Mouse (Mus musculus): ENCODE measurements around the gene Hfm1. TPM values are rescaled to one million over a fixed set of nuclear protein-coding genes. Genes with fewer than 3 reads are reported as not detected.

Gene Hfm1
- polyA plus RNA-seq (2015; fragmentation: Nextera tagmentation; extraction: Ambion mirVana): 5.2 and 6.7 TPM in 2 replicates

GRCm38 (mm10) chr5:106925488-106926368, at the start of gene Hfm1:
Gene Hfm1 (minus strand): TSS chr5:106926321.
- H3K36me3 ChIP-seq: no peaks in the 10 kb centered on the region
- under 1% methylated on average over 62 of the region's 76 CpGs for WGBS
- H3K9me3 ChIP-seq: no peaks in the 10 kb centered on the region
- H3K27me3 ChIP-seq: no peaks in the 10 kb centered on the region
- H3K4me1 ChIP-seq: peaks cover 2% of the 10 kb centered on the region; the same call in 1 of the 2 replicates
- ATAC-seq (replicated peaks): peak; percentile 98
- peak within 1 kb of the TSS; percentile 83 for H3K27ac ChIP-seq (replicated peaks)
- H3K4me3 ChIP-seq: peak within 1 kb of the TSS; percentile 63
- peak within 1 kb of the TSS; percentile 81 for H3K9ac ChIP-seq (replicated peaks)
- H3K4me2 ChIP-seq (replicated peaks): peak within 1 kb of the TSS; percentile 59

GRCm38 (mm10) chr5:106973883-106974282, 47.8 kb upstream of the Hfm1 start:
- 89% methylated on average over 7 of the region's 7 CpGs for WGBS
- Histone ChIP-seq H3K9me3 (no peaks in the 10 kb centered on the region), H3K4me3 (no peak overlapping the region), H3K27ac (replicated peaks) (no peak overlapping the region), H3K27me3 (no peaks in the 10 kb centered on the region), H3K4me1 (no peaks in the 10 kb centered on the region), H3K36me3 (peaks cover 56% of the 10 kb centered on the region), H3K9ac (replicated peaks) (no peak overlapping the region), H3K4me2 (replicated peaks) (no peak overlapping the region)
- no peak for ATAC-seq (replicated peaks)

GRCm38 (mm10) chr5:106967578-106967977, 41.5 kb upstream of the Hfm1 start:
- no peak overlapping the region for H3K9ac ChIP-seq (replicated peaks)
- H3K27ac ChIP-seq (replicated peaks): no peak overlapping the region
- H3K9me3 ChIP-seq: no peaks in the 10 kb centered on the region
- H3K36me3 ChIP-seq: peaks cover 15% of the 10 kb centered on the region
- ATAC-seq (replicated peaks): no peak
- H3K4me1 ChIP-seq: peaks cover 15% of the 10 kb centered on the region
- no peak overlapping the region for H3K4me3 ChIP-seq
- H3K4me2 ChIP-seq (replicated peaks): no peak overlapping the region
- H3K27me3 ChIP-seq: no peaks in the 10 kb centered on the region
- 83% methylated on average over 1 of the region's 1 CpGs for WGBS

- Histone ChIP-seq H3K27ac (replicated peaks) (no peak overlapping the region), H3K27me3 (no peaks in the 10 kb centered on the region), H3K4me2 (replicated peaks) (no peak overlapping the region), H3K4me3 (no peak overlapping the region), H3K9ac (replicated peaks) (no peak overlapping the region), H3K36me3 (peaks cover 15% of the 10 kb centered on the region), H3K9me3 (no peaks in the 10 kb centered on the region), H3K4me1 (peaks cover 15% of the 10 kb centered on the region)
- ATAC-seq (replicated peaks): no peak
- WGBS: 92% methylated on average over 3 of the region's 3 CpGs
These were observed 40.3 kb upstream of the Hfm1 start for GRCm38 (mm10) chr5:106966443-106966842.

GRCm38 (mm10) chr5:106964513-106965014, 38.4 kb upstream of the Hfm1 start:
- ATAC-seq (replicated peaks): peak; percentile 91

GRCm38 (mm10) chr5:106963584-106964512, 37.7 kb upstream of the Hfm1 start, which contains the start of gene Cdc7:
Gene Cdc7 (plus strand): TSS chr5:106964322.
- peak; percentile 96 for ATAC-seq (replicated peaks)
- no peaks in the 10 kb centered on the region for H3K27me3 ChIP-seq
- H3K9ac ChIP-seq (replicated peaks): peak within 1 kb of the TSS; percentile 84
- peak within 1 kb of the TSS; percentile 91 for H3K4me3 ChIP-seq
- no peaks in the 10 kb centered on the region for H3K9me3 ChIP-seq
- H3K4me2 ChIP-seq (replicated peaks): peak within 1 kb of the TSS; percentile 80
- H3K27ac ChIP-seq (replicated peaks): peak within 1 kb of the TSS; percentile 81
- H3K4me1 ChIP-seq: peaks cover 15% of the 10 kb centered on the region
- no peaks in the 10 kb centered on the region for H3K36me3 ChIP-seq
- 5% methylated on average over 54 of the region's 54 CpGs for WGBS

More at GRCm38 (mm10) chr5:106964513-106965014, 38.4 kb upstream of the Hfm1 start:
- under 1% methylated on average over 39 of the region's 41 CpGs for WGBS
- Histone ChIP-seq H3K4me3 (peak overlapping the region; percentile 91), H3K27me3 (no peaks in the 10 kb centered on the region), H3K36me3 (0 out of 2 replicates have a peak, but pooled peaks cover 6% of the 10 kb centered on the region), H3K4me1 (peaks cover 15% of the 10 kb centered on the region), H3K9ac (replicated peaks) (peak overlapping the region; percentile 84), H3K27ac (replicated peaks) (peak overlapping the region; percentile 81), H3K9me3 (no peaks in the 10 kb centered on the region), H3K4me2 (replicated peaks) (peak overlapping the region; percentile 80)

- peaks cover 13% of the 10 kb centered on the region for H3K4me1 ChIP-seq
- WGBS: 84% methylated on average over 2 of the region's 2 CpGs
- H3K27me3 ChIP-seq: no peaks in the 10 kb centered on the region
- H3K36me3 ChIP-seq: no peaks in the 10 kb centered on the region
- no peak overlapping the region for H3K9ac ChIP-seq (replicated peaks)
- H3K9me3 ChIP-seq: no peaks in the 10 kb centered on the region
- H3K4me2 ChIP-seq (replicated peaks): no peak overlapping the region
- H3K27ac ChIP-seq (replicated peaks): no peak overlapping the region
- H3K4me3 ChIP-seq: no peak overlapping the region
- ATAC-seq (replicated peaks): no peak
These were observed 34.3 kb upstream of the Hfm1 start for GRCm38 (mm10) chr5:106960451-106960850.

GRCm38 (mm10) chr5:106959031-106959430, 32.9 kb upstream of the Hfm1 start:
- Histone ChIP-seq H3K36me3 (no peaks in the 10 kb centered on the region), H3K9me3 (no peaks in the 10 kb centered on the region; the same call in 1 of the 2 replicates), H3K4me1 (peaks cover 6% of the 10 kb centered on the region), H3K4me3 (no peak overlapping the region), H3K27ac (replicated peaks) (no peak overlapping the region), H3K4me2 (replicated peaks) (no peak overlapping the region), H3K9ac (replicated peaks) (no peak overlapping the region), H3K27me3 (no peaks in the 10 kb centered on the region)
- 56% methylated on average over 3 of the region's 3 CpGs for WGBS
- ATAC-seq (replicated peaks): no peak

GRCm38 (mm10) chr5:106956467-106956866, 30.3 kb upstream of the Hfm1 start:
- H3K4me2 ChIP-seq (replicated peaks): no peak overlapping the region
- ATAC-seq (replicated peaks): no peak
- H3K4me1 ChIP-seq: no peaks in the 10 kb centered on the region
- H3K4me3 ChIP-seq: no peak overlapping the region
- H3K27me3 ChIP-seq: no peaks in the 10 kb centered on the region
- H3K9ac ChIP-seq (replicated peaks): no peak overlapping the region
- no peak overlapping the region for H3K27ac ChIP-seq (replicated peaks)
- H3K9me3 ChIP-seq: no peaks in the 10 kb centered on the region; the same call in 1 of the 2 replicates
- H3K36me3 ChIP-seq: no peaks in the 10 kb centered on the region
- WGBS: 76% methylated on average over 3 of the region's 3 CpGs

- no peak overlapping the region for H3K4me2 ChIP-seq (replicated peaks)
- H3K27me3 ChIP-seq: no peaks in the 10 kb centered on the region
- no peaks in the 10 kb centered on the region for H3K4me1 ChIP-seq
- H3K4me3 ChIP-seq: no peak overlapping the region
- no peak overlapping the region for H3K27ac ChIP-seq (replicated peaks)
- 84% methylated on average over 6 of the region's 6 CpGs for WGBS
- H3K9me3 ChIP-seq: no peaks in the 10 kb centered on the region
- no peak for ATAC-seq (replicated peaks)
- H3K9ac ChIP-seq (replicated peaks): no peak overlapping the region
- no peaks in the 10 kb centered on the region for H3K36me3 ChIP-seq
These were observed 22.6 kb upstream of the Hfm1 start for GRCm38 (mm10) chr5:106948683-106949082.

- Histone ChIP-seq H3K4me2 (replicated peaks) (no peak overlapping the region), H3K4me1 (no peaks in the 10 kb centered on the region), H3K27me3 (no peaks in the 10 kb centered on the region), H3K36me3 (no peaks in the 10 kb centered on the region), H3K9ac (replicated peaks) (no peak overlapping the region), H3K27ac (replicated peaks) (no peak overlapping the region), H3K9me3 (no peaks in the 10 kb centered on the region), H3K4me3 (no peak overlapping the region)
- WGBS: 87% methylated on average over 4 of the region's 4 CpGs
- no peak for ATAC-seq (replicated peaks)
These were observed 20.2 kb upstream of the Hfm1 start for GRCm38 (mm10) chr5:106946342-106946741.
